12 mouse cellular contexts compared by ENCODE assay signal in the genomic region with DNA sequence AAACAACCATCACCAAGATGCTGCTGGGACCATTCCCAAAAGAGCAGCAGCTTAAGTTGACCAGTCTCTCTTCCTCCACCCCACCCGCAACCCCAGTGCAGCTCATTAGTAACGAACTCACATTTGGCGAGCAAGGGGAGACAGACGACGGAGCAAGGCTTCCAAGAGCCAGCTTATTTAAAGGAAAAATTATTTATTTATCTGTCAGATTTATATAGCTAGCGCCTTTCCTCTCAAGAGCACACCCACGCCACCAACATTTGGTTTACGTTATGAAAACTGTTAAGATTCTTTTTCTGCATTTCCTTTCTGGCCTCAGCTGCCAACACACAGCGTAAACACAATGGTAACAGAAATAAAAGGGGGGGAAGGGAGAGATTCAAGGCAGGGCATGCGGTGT. TPM values are rescaled to one million over a fixed set of nuclear protein-coding genes. Genes with fewer than 3 reads are reported as not detected.
DNase-seq lines count a peak whose midpoint lies in the region; ATAC-seq and TF ChIP-seq lines count a peak whose summit lies in the region.
"Had no signal": no experiment of that assay in that cellular context is flagged by ENCODE, and none has a peak within 500 bp of the region (broad histone marks: within the 10 kb centered on the region; RNA-seq: fewer than 3 reads in every experiment).

No protein-coding gene starts in this region.

- TF ChIP-seq CTCF in kidney, adult 2 months (conservative IDR thresholded peaks at IDR 0.05; ENCODE audit: insufficient read depth, insufficient read length, low read depth, low read length) = no peak

- TF ChIP-seq POLR2A in kidney, adult 2 months (IDR thresholded peaks at IDR 0.05; ENCODE audit: low read depth, low read length) = no peak

- no peak overlapping the region for H3K4me2 ChIP-seq in neural tube, embryonic 15.5 days
- H3K4me2 ChIP-seq in stomach, embryonic 15.5 days = no peak overlapping the region
- no peak overlapping the region for H3K4me2 ChIP-seq in midbrain, embryonic 16.5 days (ENCODE audit: low read length)
- no peak overlapping the region for H3K4me2 ChIP-seq in forebrain, embryonic 13.5 days
- H3K4me2 ChIP-seq: limb, embryonic 13.5 days had no signal

- H3K4me3 ChIP-seq in kidney, adult 2 months (ENCODE audit: insufficient read depth, low read depth, low read length) = no peak overlapping the region
- no peak overlapping the region for H3K4me3 ChIP-seq in neural tube, embryonic 15.5 days (replicated peaks)
- H3K4me3 ChIP-seq in stomach, embryonic 15.5 days (replicated peaks) = no peak overlapping the region
- no peak overlapping the region for H3K4me3 ChIP-seq in midbrain, embryonic 16.5 days (ENCODE audit: low read depth, low read length)
- H3K4me3 ChIP-seq in forebrain, embryonic 13.5 days = no peak overlapping the region
- H3K4me3 ChIP-seq: limb, embryonic 13.5 days; megakaryocyte, embryonic 14.5 days had no signal

- H3K27me3 ChIP-seq in kidney, adult 2 months (replicated peaks; ENCODE audit: control insufficient read depth, insufficient read depth, low read length) = no peaks in the 10 kb centered on the region
- H3K27me3 ChIP-seq in neural tube, embryonic 15.5 days (replicated peaks) = no peaks in the 10 kb centered on the region
- H3K27me3 ChIP-seq in stomach, embryonic 15.5 days (replicated peaks) = no peaks in the 10 kb centered on the region
- no peaks in the 10 kb centered on the region for H3K27me3 ChIP-seq in midbrain, embryonic 16.5 days (ENCODE audit: control insufficient read depth, insufficient read depth, low read depth, low read length)
- no peaks in the 10 kb centered on the region for H3K27me3 ChIP-seq in forebrain, embryonic 13.5 days
- H3K27me3 ChIP-seq: limb, embryonic 13.5 days; megakaryocyte, embryonic 14.5 days had no signal

- no peak for ATAC-seq in neural tube, embryonic 15.5 days (ENCODE audit: low FRiP score)
- peak; percentile 10; the same call in 1 of the 2 replicates for ATAC-seq in stomach, embryonic 15.5 days (ENCODE audit: insufficient read depth, low FRiP score, low read depth)
- no peak for ATAC-seq in midbrain, embryonic 16.5 days
- ATAC-seq in forebrain, embryonic 13.5 days = no peak

- H3K36me3 ChIP-seq in kidney, adult 2 months (ENCODE audit: control insufficient read depth, insufficient read depth, low read length) = no peaks in the 10 kb centered on the region
- 0 out of 2 replicates have a peak, but pooled peaks cover 5% of the 10 kb centered on the region for H3K36me3 ChIP-seq in neural tube, embryonic 15.5 days
- H3K36me3 ChIP-seq in stomach, embryonic 15.5 days = no peaks in the 10 kb centered on the region
- no peaks in the 10 kb centered on the region for H3K36me3 ChIP-seq in midbrain, embryonic 16.5 days (ENCODE audit: control insufficient read depth, insufficient read depth, low read length)
- no peaks in the 10 kb centered on the region for H3K36me3 ChIP-seq in forebrain, embryonic 13.5 days (ENCODE audit: poor library complexity, severe bottlenecking)

- H3K9ac ChIP-seq in neural tube, embryonic 15.5 days (replicated peaks) = no peak overlapping the region
- H3K9ac ChIP-seq in stomach, embryonic 15.5 days = no peak overlapping the region
- no peak overlapping the region for H3K9ac ChIP-seq in midbrain, embryonic 16.5 days (ENCODE audit: low read depth, low read length)
- H3K9ac ChIP-seq in forebrain, embryonic 13.5 days = no peak overlapping the region
- H3K9ac ChIP-seq: forebrain, postnatal 0 days; limb, embryonic 13.5 days had no signal

- DNase-seq in kidney, adult 2 months = peak; percentile 12
- DNase-seq in kidney, adult 8-10 months = no peak
- DNase-seq in neural tube, embryonic 10.5 days (ENCODE audit: extremely low spot score, low spot score) = no peak
- DNase-seq in cerebellum, postnatal 36 days = peak; percentile 19 to 27
- DNase-seq: forebrain, postnatal 0 days; heart, adult 11 months had no signal

- H3K27ac ChIP-seq in kidney, adult 2 months (ENCODE audit: insufficient read depth, low read depth, low read length) = no peak overlapping the region
- 0 out of 2 replicates have a peak overlapping the region, but pooled peaks have one; percentile 9 for H3K27ac ChIP-seq in neural tube, embryonic 15.5 days (replicated peaks)
- H3K27ac ChIP-seq in stomach, embryonic 15.5 days = peak overlapping the region; percentile 22; the same call in 1 of the 2 replicates
- H3K27ac ChIP-seq in midbrain, embryonic 16.5 days (ENCODE audit: low read length) = no peak overlapping the region
- H3K27ac ChIP-seq in forebrain, embryonic 13.5 days = no peak overlapping the region
- H3K27ac ChIP-seq: limb, embryonic 13.5 days had no signal

- H3K9me3 ChIP-seq in neural tube, embryonic 15.5 days (replicated peaks) = no peaks in the 10 kb centered on the region
- no peaks in the 10 kb centered on the region for H3K9me3 ChIP-seq in stomach, embryonic 15.5 days
- H3K9me3 ChIP-seq in midbrain, embryonic 16.5 days (replicated peaks; ENCODE audit: control insufficient read depth, low read length, poor library complexity, severe bottlenecking) = no peaks in the 10 kb centered on the region
- no peaks in the 10 kb centered on the region for H3K9me3 ChIP-seq in forebrain, embryonic 13.5 days (replicated peaks)
- H3K9me3 ChIP-seq: limb, embryonic 13.5 days; megakaryocyte, embryonic 14.5 days had no signal

- no peaks in the 10 kb centered on the region for H3K4me1 ChIP-seq in kidney, adult 2 months (ENCODE audit: control insufficient read depth, insufficient read depth, low read length)
- H3K4me1 ChIP-seq in neural tube, embryonic 15.5 days = peaks cover 4% of the 10 kb centered on the region; the same call in 1 of the 2 replicates
- peaks cover 3% of the 10 kb centered on the region; the same call in 1 of the 2 replicates for H3K4me1 ChIP-seq in stomach, embryonic 15.5 days
- no peaks in the 10 kb centered on the region for H3K4me1 ChIP-seq in midbrain, embryonic 16.5 days (ENCODE audit: control insufficient read depth, insufficient read depth, low read length)
- 0 out of 2 replicates have a peak, but pooled peaks cover 6% of the 10 kb centered on the region for H3K4me1 ChIP-seq in forebrain, embryonic 13.5 days

- 65% methylated on average over 10 of the region's 10 CpGs for whole genome bisulfite sequencing in kidney, adult 2 months
- WGBS in neural tube, embryonic 15.5 days = 67% methylated on average over 10 of the region's 10 CpGs
- WGBS in stomach, embryonic 15.5 days = 47% methylated on average over 10 of the region's 10 CpGs
- WGBS in midbrain, embryonic 16.5 days = 73% methylated on average over 10 of the region's 10 CpGs
- 75% methylated on average over 10 of the region's 10 CpGs for WGBS in forebrain, embryonic 13.5 days

RNA-seq across cellular contexts. Expression of a gene that starts 34.0 kb away (rescaled TPM):
- polyA plus RNA-seq in kidney, adult 2 months (2012; rRNA removed) = 16.2 and 19.7 TPM in 2 replicates
- polyA plus RNA-seq in neural tube, embryonic 15.5 days (2015; fragmentation: Nextera tagmentation; extraction: Ambion mirVana) = 22.3 and 24.6 TPM in 2 replicates
- 14.0 and 16.1 TPM in 2 replicates for polyA plus RNA-seq in stomach, embryonic 15.5 days (2015; fragmentation: Nextera tagmentation; extraction: Ambion mirVana)
- polyA plus RNA-seq in midbrain, embryonic 16.5 days (2015; fragmentation: Nextera tagmentation; extraction: Ambion mirVana) = 13.6 and 17.8 TPM in 2 replicates
- 14.5 and 15.0 TPM in 2 replicates for polyA plus RNA-seq in forebrain, embryonic 13.5 days (2015; fragmentation: Nextera tagmentation; extraction: Ambion mirVana)

Comparison
In these comparisons a context has a peak if more than half of its experiments do, and no peak if none do; other contexts are left out.
1. DNase-seq: peak in kidney, adult 2 months (single experiment) and cerebellum, postnatal 36 days (2 of 2); none in kidney, adult 8-10 months (0 of 2) and neural tube, embryonic 10.5 days (single experiment).
2. H3K27ac ChIP-seq: peak in neural tube, embryonic 15.5 days (single experiment) and stomach, embryonic 15.5 days (single experiment); none in kidney, adult 2 months (single experiment), midbrain, embryonic 16.5 days (single experiment) and forebrain, embryonic 13.5 days (single experiment).